Mouse (Mus musculus) liver, embryonic 14.5 days (tissue): ENCODE data around the gene Mkrn2os. TPM values are rescaled to one million over a fixed set of nuclear protein-coding genes. Genes with fewer than 3 reads are reported as not detected.
A peak's percentile ranks its signal among the peaks of the same experiment; 100 is the strongest.

Experiments used
- ATAC-seq: fragments of 200-750 bp; cut with Nextera tagmentation; 2 replicates; pipeline ENCODE4 v1.8.0; 2017; ENCODE audit warnings: moderate number of reproducible peaks, mild to moderate bottlenecking, moderate library complexity; ENCODE audit not compliant: insufficient read depth
- DNase-seq, 3 experiments: peaks; one replicate each; pipeline ENCODE4 v3.0.0-alpha.2; 2012 to 2013; ENCODE audit warnings: low read depth in 3 of 3, low spot score in 3 of 3
- H3K27ac ChIP-seq: fragments of 300-500 bp; sonication (generic); 2 replicates; pipeline ENCODE4 v1.5.1; 2014; ENCODE audit warnings: moderate library complexity, mild to moderate bottlenecking, control low read depth, inconsistent platforms
- H3K27me3 ChIP-seq: fragments of 300-500 bp; sonication (generic); 2 replicates; pipeline ENCODE4 v1.6.1; 2014; ENCODE audit warnings: mild to moderate bottlenecking, low read length, moderate library complexity; ENCODE audit not compliant: control insufficient read depth, insufficient read depth
- H3K36me3 ChIP-seq: fragments of 300-500 bp; sonication (generic); replicated peaks from 2 replicates; pipeline ENCODE4 v1.6.1; 2014; ENCODE audit warnings: low read depth; ENCODE audit not compliant: control insufficient read depth, insufficient read depth
- H3K4me1 ChIP-seq, 2 experiments: fragments of 200-500 bp in 1 of 2; fragments of 300-500 bp in 1 of 2; sonication (generic) in 1 of 2; replicated peaks; 2 replicates each; pipeline ENCODE4 v1.6.1; 2012 to 2014; ENCODE audit warnings: antibody characterized with exemption in 1 of 2, inconsistent platforms in 1 of 2, low read length in 1 of 2; ENCODE audit not compliant: control insufficient read depth in 2 of 2, insufficient read depth in 2 of 2
- H3K4me2 ChIP-seq: fragments of 300-500 bp; sonication (generic); 2 replicates; pipeline ENCODE4 v1.6.1; 2014; ENCODE audit warnings: low read depth, mild to moderate bottlenecking, control low read depth, moderate library complexity
- H3K4me3 ChIP-seq, 2 experiments: fragments of 200-500 bp in 1 of 2; fragments of 300-500 bp in 1 of 2; sonication (generic) in 1 of 2; 2 replicates each; pipeline ENCODE4 v1.5.1; 2012 to 2014; ENCODE audit warnings: low read depth in 2 of 2, low read length in 2 of 2, mild to moderate bottlenecking in 2 of 2, control low read depth in 1 of 2, inconsistent platforms in 1 of 2, moderate library complexity in 1 of 2; ENCODE audit not compliant: insufficient read depth in 1 of 2
- H3K9ac ChIP-seq: fragments of 300-500 bp; sonication (generic); replicated peaks from 2 replicates; pipeline ENCODE4 v1.6.1; 2014; ENCODE audit warnings: mild to moderate bottlenecking, control low read depth, moderate library complexity
- H3K9me3 ChIP-seq: fragments of 300-500 bp; sonication (generic); 2 replicates; pipeline ENCODE4 v1.6.1; 2016; ENCODE audit warnings: low read length, mixed read lengths; ENCODE audit not compliant: control insufficient read depth
- CTCF ChIP-seq: IDR thresholded peaks from 2 replicates; pipeline ENCODE4 v1.5.1; 2016; ENCODE audit warnings: antibody characterized with exemption, low read depth, control low read depth
- EP300 ChIP-seq: IDR thresholded peaks from 2 replicates; pipeline ENCODE4 v1.6.1; 2016; ENCODE audit warnings: antibody characterized with exemption, low read depth
- WGBS: fragments of 180-500 bp; shearing (Covaris S2); extraction: QIAGEN DNeasy Blood & Tissue Kit; methylation state at CpG from one replicate; pipeline ENCODE4 v1.1.7; 2014; ENCODE audit not compliant: insufficient replicate concordance; 5-methylcytosine and 5-hydroxymethylcytosine counted together
- polyA plus RNA-seq, 2 experiments: library from polyadenylated mRNA; depleted of rRNA in 1 of 2; stranded (reverse) in 1 of 2; unstranded in 1 of 2; fragments of >200 nt; fragmentation: Nextera tagmentation in 1 of 2; extraction: Ambion mirVana in 1 of 2; gene quantifications; 2 replicates each; pipeline versions ENCODE4 v1.2.1 to v1.2.3; 2012 to 2014

Mkrn2os gene
- polyA plus RNA-seq, 2 experiments, result 5.3 to 8.0 TPM

DNA sequence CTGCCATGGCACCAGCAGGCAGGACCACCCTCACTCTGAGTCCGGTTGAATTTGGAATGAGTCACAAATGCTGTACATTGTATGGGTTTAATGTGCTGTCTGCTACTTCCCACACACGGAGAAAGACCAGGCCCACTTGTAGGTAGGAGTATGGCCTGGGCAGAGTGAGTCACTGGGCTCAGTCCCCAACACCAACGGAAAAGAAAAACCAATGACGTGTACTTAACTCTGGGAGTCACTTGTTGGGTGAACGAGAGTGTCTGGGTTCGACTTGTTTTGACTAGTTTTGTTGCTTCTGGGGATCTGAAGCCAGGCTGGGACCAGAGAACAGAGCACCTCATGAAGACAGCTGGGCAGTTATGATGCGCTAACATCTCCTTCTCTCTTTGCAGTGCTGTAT, 18.2 kb downstream of the Mkrn2os start:
- ATAC-seq (no peak), DNase-seq (no peak)
- no peaks in the 10 kb centered on the region for H3K4me1 ChIP-seq
- TF ChIP-seq EP300, result no peak
- no peak for TF ChIP-seq CTCF
- no peaks in the 10 kb centered on the region for H3K9me3 ChIP-seq
- no peak overlapping the region for H3K4me2 ChIP-seq
- 80% methylated on average over 7 of the region's 7 CpGs for WGBS
- H3K27me3 ChIP-seq, result no peaks in the 10 kb centered on the region
- no peak overlapping the region for H3K9ac ChIP-seq
- H3K4me3 ChIP-seq, result no peak overlapping the region
- peaks cover 4% of the 10 kb centered on the region; the same call in 1 of the 2 replicates for H3K36me3 ChIP-seq
- no peak overlapping the region for H3K27ac ChIP-seq

DNA sequence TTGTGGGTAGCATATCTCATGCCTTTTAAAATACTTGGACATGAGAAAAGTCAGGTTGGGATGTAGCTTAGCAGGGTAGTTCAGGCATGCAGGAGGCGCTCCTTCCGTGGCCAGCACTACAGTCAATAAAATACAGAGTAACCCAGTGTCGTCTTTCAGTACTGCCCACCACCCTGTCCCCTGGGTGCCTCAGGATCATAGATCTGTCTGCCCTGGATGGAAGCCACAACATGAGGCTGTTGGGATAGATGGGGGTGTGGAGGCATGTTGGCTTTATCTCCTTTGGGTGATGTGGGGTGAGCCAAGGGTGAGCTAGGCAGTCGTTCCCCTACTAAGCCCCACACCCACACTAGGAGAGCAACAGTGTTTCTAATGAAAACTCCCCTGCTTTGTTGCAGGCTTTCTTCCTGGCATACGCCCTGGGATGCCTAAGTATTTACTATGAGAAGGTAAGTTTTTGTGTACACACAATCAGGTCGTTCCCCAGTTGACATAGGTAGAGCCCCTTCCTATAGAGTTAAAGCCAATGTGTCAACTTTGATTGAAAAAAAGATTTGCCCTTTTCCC, 26.8 kb downstream of the Mkrn2os start:
- 74% methylated on average over 6 of the region's 6 CpGs for WGBS
- no peaks in the 10 kb centered on the region for H3K27me3 ChIP-seq
- no peak overlapping the region for H3K4me3 ChIP-seq
- DNase-seq (no peak), ATAC-seq (no peak)
- no peak overlapping the region for H3K4me2 ChIP-seq
- H3K9me3 ChIP-seq, result no peaks in the 10 kb centered on the region
- no peak overlapping the region for H3K9ac ChIP-seq
- H3K4me1 ChIP-seq, result no peaks in the 10 kb centered on the region
- H3K27ac ChIP-seq, result no peak overlapping the region
- TF ChIP-seq CTCF, result no peak
- no peak for TF ChIP-seq EP300
- H3K36me3 ChIP-seq, result peaks cover 5% of the 10 kb centered on the region

DNA sequence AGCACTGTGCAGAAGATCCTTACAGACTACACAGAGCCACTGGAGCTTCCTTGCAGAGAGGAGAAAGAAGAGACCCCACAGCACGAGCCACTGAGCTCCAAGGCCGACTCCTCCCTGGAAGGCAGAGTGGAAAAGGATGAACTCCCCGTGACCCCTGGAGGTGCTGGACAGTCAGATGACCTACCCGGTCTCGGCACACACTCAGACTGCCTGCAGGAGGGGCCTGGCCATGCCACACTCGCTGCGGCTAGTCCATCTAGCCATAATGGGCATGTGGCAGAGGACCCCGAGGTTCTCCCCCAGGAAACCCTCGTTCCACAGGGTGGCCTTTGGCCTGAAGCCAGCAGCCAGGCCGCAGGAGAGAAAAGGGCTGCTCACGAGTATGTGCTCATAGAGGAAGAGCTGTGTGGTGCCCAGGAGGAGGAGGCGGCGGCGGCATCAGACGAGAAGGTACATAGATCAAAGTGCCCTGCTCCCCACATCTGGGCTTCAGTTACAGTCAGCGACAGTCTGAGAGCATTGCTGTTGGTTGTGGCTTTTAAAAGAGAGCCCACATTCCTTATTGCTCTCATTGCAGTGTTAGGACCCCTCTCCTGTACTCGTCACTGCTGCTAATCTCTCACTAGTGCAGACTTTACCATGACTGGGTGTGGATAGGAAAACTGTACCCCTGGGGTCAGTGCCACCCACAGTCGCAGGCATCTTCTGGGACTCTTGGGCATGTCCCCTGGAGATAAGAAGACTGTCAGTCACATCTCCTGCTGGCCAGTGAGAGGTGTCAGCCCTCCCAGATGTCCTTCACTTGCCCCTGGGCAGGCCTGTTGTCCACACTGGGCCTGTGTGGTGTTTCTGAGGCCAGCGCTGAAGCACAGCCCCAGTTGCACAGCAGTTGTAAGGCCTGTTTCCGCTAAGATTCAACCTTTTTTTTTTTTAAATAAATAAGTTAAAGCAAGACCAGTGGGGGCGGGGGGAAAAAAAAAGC, 32.4 kb downstream of the Mkrn2os start:
- Histone ChIP-seq H3K27me3 (no peaks in the 10 kb centered on the region), H3K4me2 (no peak overlapping the region), H3K27ac (no peak overlapping the region), H3K9me3 (no peaks in the 10 kb centered on the region), H3K9ac (no peak overlapping the region), H3K36me3 (no peaks in the 10 kb centered on the region; the same call in 1 of the 2 replicates), H3K4me1 (no peaks in the 10 kb centered on the region), H3K4me3 (no peak overlapping the region)
- no peak for TF ChIP-seq EP300
- no peak for TF ChIP-seq CTCF
- DNase-seq (no peak), ATAC-seq (no peak)
- 71% methylated on average over 21 of the region's 21 CpGs for WGBS

DNA sequence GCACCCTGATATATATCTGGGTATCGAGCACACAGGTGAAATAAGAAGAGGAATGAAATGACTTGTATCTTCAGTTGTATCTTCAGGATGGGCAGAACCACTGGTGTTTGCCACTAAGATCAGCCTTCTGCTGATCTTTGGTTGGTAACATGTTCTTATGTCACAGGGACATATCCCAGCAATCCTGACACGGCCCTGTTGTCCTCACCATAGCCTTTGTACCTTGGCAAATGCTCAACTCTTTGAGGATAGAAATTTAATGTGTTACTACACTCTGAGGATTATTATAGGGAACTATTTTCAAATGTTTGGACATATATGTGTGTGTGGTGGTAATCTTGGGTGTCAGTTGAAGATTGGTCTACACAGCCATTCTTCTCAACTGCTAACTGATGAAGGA, 34.2 kb downstream of the Mkrn2os start:
- no peak overlapping the region for H3K9ac ChIP-seq
- H3K4me3 ChIP-seq, result no peak overlapping the region
- H3K36me3 ChIP-seq, result no peaks in the 10 kb centered on the region; the same call in 1 of the 2 replicates
- ATAC-seq (no peak), DNase-seq (no peak)
- no peak for TF ChIP-seq CTCF
- no peak for TF ChIP-seq EP300
- no peaks in the 10 kb centered on the region for H3K27me3 ChIP-seq
- H3K9me3 ChIP-seq, result no peaks in the 10 kb centered on the region
- no peak overlapping the region for H3K4me2 ChIP-seq
- H3K27ac ChIP-seq, result no peak overlapping the region
- H3K4me1 ChIP-seq, result no peaks in the 10 kb centered on the region
- 73% methylated on average over 2 of the region's 2 CpGs for WGBS

DNA sequence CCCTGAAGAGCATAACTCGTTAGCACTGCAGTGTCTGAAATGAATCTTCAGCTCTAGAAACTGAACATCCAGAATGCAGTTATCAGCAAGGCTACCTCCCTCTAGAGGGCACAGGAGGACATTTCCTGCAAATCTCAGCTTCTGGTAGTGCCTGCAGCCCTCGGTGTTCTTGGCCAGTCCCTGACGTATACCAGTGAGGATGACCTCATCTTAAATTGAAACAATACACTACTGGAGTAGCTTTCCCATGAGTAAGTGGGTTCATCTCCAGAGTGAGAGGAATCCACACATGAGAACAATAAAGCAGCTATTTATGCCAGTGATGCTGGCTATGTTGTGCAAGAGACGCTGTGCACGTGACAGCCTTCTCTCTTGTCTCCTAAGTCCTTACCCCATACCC, 36.9 kb downstream of the Mkrn2os start:
- no peaks in the 10 kb centered on the region for H3K36me3 ChIP-seq
- WGBS, result 64% methylated on average over 5 of the region's 5 CpGs
- no peaks in the 10 kb centered on the region for H3K4me1 ChIP-seq
- no peak for TF ChIP-seq EP300
- TF ChIP-seq CTCF, result peak; percentile 10; the same call in 1 of the 2 replicates
- no peaks in the 10 kb centered on the region for H3K9me3 ChIP-seq
- no peak for ATAC-seq
- no peak overlapping the region for H3K4me3 ChIP-seq
- H3K27me3 ChIP-seq, result no peaks in the 10 kb centered on the region
- H3K27ac ChIP-seq, result no peak overlapping the region
- H3K4me2 ChIP-seq, result no peak overlapping the region
- no peak overlapping the region for H3K9ac ChIP-seq
- no peak for DNase-seq
